Mouse (Mus musculus) myocyte (in vitro differentiated cells): ENCODE results near the gene Jdp2. TPM values are rescaled to one million over a fixed set of nuclear protein-coding genes. Genes with fewer than 3 reads are reported as not detected.

Experiments
- H3K27me3 ChIP-seq: one replicate; pipeline ENCODE4 v1.6.1; 2011; ENCODE audit not compliant: control insufficient read depth, insufficient read depth, insufficient read length
- H3K36me3 ChIP-seq: one replicate; pipeline ENCODE4 v1.6.1; 2011; ENCODE audit not compliant: control insufficient read depth, insufficient read depth
- H3K4me2 ChIP-seq: one replicate; pipeline ENCODE4 v1.6.1; 2011; ENCODE audit warnings: low read depth, control low read depth
- H3K4me3 ChIP-seq: one replicate; pipeline ENCODE4 v1.5.1; 2011; ENCODE audit warnings: mild to moderate bottlenecking, control low read depth, moderate library complexity
- H3K79me2 ChIP-seq: one replicate; pipeline ENCODE4 v1.6.1; 2011; ENCODE audit not compliant: control insufficient read depth, insufficient read depth
- H3ac ChIP-seq: one replicate; pipeline ENCODE4 v1.6.1; 2011; ENCODE audit not compliant: control insufficient read depth, insufficient read length
- CEBPB ChIP-seq: IDR thresholded peaks from 2 replicates; pipeline ENCODE4 v1.6.1; 2011; ENCODE audit warnings: mild to moderate bottlenecking, moderate library complexity; ENCODE audit not compliant: poor library complexity, insufficient read depth, severe bottlenecking
- E2F4 ChIP-seq: IDR thresholded peaks from one replicate; pipeline ENCODE4 v1.6.1; 2011; ENCODE audit warnings: mild to moderate bottlenecking, control low read depth, moderate library complexity; ENCODE audit not compliant: insufficient read depth
- MAX ChIP-seq: IDR thresholded peaks from one replicate; pipeline ENCODE4 v1.6.1; 2011; ENCODE audit warnings: low read depth, mild to moderate bottlenecking, control low read depth
- MYOD1 ChIP-seq, 3 experiments: IDR thresholded peaks; one replicate each; pipeline ENCODE4 v1.6.1; 2011; ENCODE audit warnings: control low read depth in 2 of 3, low read depth in 2 of 3, mild to moderate bottlenecking in 2 of 3, moderate library complexity in 1 of 3; ENCODE audit not compliant: insufficient read length in 2 of 3, control insufficient read depth in 1 of 3
- MYOG ChIP-seq, 3 experiments: IDR thresholded peaks; one replicate each; pipeline ENCODE4 v1.6.1; 2011; ENCODE audit warnings: control low read depth in 2 of 3, low read depth in 2 of 3, mild to moderate bottlenecking in 2 of 3; ENCODE audit not compliant: insufficient read length in 2 of 3, control insufficient read depth in 1 of 3, insufficient read depth in 1 of 3
- POLR2A ChIP-seq: IDR thresholded peaks from one replicate; pipeline ENCODE4 v1.6.1; 2011; ENCODE audit warnings: low read depth, mild to moderate bottlenecking, control low read depth, moderate library complexity; ENCODE audit not compliant: insufficient read length
- POLR2AphosphoS2 ChIP-seq: IDR thresholded peaks from one replicate; pipeline ENCODE4 v1.6.1; 2011; ENCODE audit warnings: low read depth, control low read depth; ENCODE audit not compliant: insufficient read length
- REST ChIP-seq: IDR thresholded peaks from one replicate; pipeline ENCODE4 v1.6.1; 2011; ENCODE audit warnings: mild to moderate bottlenecking, control low read depth, moderate library complexity; ENCODE audit not compliant: insufficient read depth, insufficient read length
- SRF ChIP-seq: IDR thresholded peaks from one replicate; pipeline ENCODE4 v1.6.1; 2011; ENCODE audit warnings: low read depth; ENCODE audit not compliant: control insufficient read depth, insufficient read length
- TCF12 ChIP-seq: IDR thresholded peaks from one replicate; pipeline ENCODE4 v1.6.1; 2011; ENCODE audit warnings: mild to moderate bottlenecking, control low read depth; ENCODE audit not compliant: poor library complexity, insufficient read depth, severe bottlenecking
- TCF3 ChIP-seq: IDR thresholded peaks from one replicate; pipeline ENCODE4 v1.6.1; 2011; ENCODE audit warnings: low read depth, control low read depth; ENCODE audit not compliant: insufficient read length
- USF1 ChIP-seq: IDR thresholded peaks from one replicate; pipeline ENCODE4 v1.6.1; 2011; ENCODE audit warnings: low read depth, mild to moderate bottlenecking, control low read depth, moderate library complexity
- polyA plus RNA-seq: library from polyadenylated mRNA; unstranded; fragments of >200 nt; fragmentation: generic; extraction: Trizol; gene quantifications from one replicate; pipeline ENCODE4 v1.2.1, GENCODE M21; 2012; ENCODE audit warnings: missing spikeins

Jdp2 gene
- polyA plus RNA-seq, 1 experiment: 72.9 TPM

GRCm38 (mm10) chr12:85621027-85621426, 22.2 kb downstream of the Jdp2 start:
- peaks cover 36% of the 10 kb centered on the region for H3K36me3 ChIP-seq
- H3K4me2 ChIP-seq: no peak overlapping the region
- peaks cover 97% of the 10 kb centered on the region for H3K79me2 ChIP-seq
- no peaks in the 10 kb centered on the region for H3K27me3 ChIP-seq
- no peak overlapping the region for H3K4me3 ChIP-seq
- TF ChIP-seq REST (no peak), POLR2A (no peak), E2F4 (no peak), USF1 (no peak)
- no peak overlapping the region for H3ac ChIP-seq

- Histone ChIP-seq H3K27me3 (no peaks in the 10 kb centered on the region), H3ac (no peak overlapping the region), H3K79me2 (peaks cover 97% of the 10 kb centered on the region), H3K36me3 (peaks cover 36% of the 10 kb centered on the region), H3K4me3 (no peak overlapping the region), H3K4me2 (no peak overlapping the region)
- no peak for TF ChIP-seq USF1
- TF ChIP-seq MAX: no peak
- TF ChIP-seq TCF12: no peak
- peak in 1 of 3 experiments; percentile 53 for TF ChIP-seq MYOG (IDR thresholded peaks at IDR 0.05; ENCODE audit: control insufficient read depth in 1 of 3, insufficient read depth in 1 of 3, insufficient read length in 2 of 3, low read depth in 2 of 3)
These were observed 22.8 kb downstream of the Jdp2 start for GRCm38 (mm10) chr12:85621673-85622072.

GRCm38 (mm10) chr12:85623711-85624110, 24.9 kb downstream of the Jdp2 start:
- Histone ChIP-seq H3K4me3 (no peak overlapping the region), H3ac (no peak overlapping the region), H3K27me3 (no peaks in the 10 kb centered on the region), H3K4me2 (no peak overlapping the region), H3K79me2 (peaks cover 97% of the 10 kb centered on the region), H3K36me3 (peaks cover 32% of the 10 kb centered on the region)
- no peak for TF ChIP-seq POLR2AphosphoS2
- no peak for TF ChIP-seq MYOD1 (IDR thresholded peaks at IDR 0.05; ENCODE audit: control insufficient read depth in 1 of 3, insufficient read length in 2 of 3, low read depth in 2 of 3)
- TF ChIP-seq E2F4: no peak
- no peak for TF ChIP-seq USF1
- TF ChIP-seq POLR2A: no peak
- no peak for TF ChIP-seq CEBPB
- no peak for TF ChIP-seq REST
- TF ChIP-seq TCF3: no peak
- TF ChIP-seq SRF: no peak
- no peak for TF ChIP-seq MAX
- TF ChIP-seq TCF12: no peak

- H3ac ChIP-seq: no peak overlapping the region
- H3K36me3 ChIP-seq: peaks cover 27% of the 10 kb centered on the region
- no peaks in the 10 kb centered on the region for H3K27me3 ChIP-seq
These were observed 25.8 kb downstream of the Jdp2 start for GRCm38 (mm10) chr12:85624652-85625051.

GRCm38 (mm10) chr12:85625852-85626251, 27.0 kb downstream of the Jdp2 start:
- Histone ChIP-seq H3K4me3 (no peak overlapping the region), H3K4me2 (no peak overlapping the region), H3K36me3 (peaks cover 27% of the 10 kb centered on the region), H3ac (no peak overlapping the region), H3K27me3 (no peaks in the 10 kb centered on the region), H3K79me2 (peaks cover 83% of the 10 kb centered on the region)
- TF ChIP-seq TCF3 (no peak), USF1 (no peak), MAX (no peak), CEBPB (no peak), TCF12 (no peak), SRF (no peak), REST (no peak), POLR2AphosphoS2 (no peak), MYOG (IDR thresholded peaks at IDR 0.05; ENCODE audit: control insufficient read depth in 1 of 3, insufficient read depth in 1 of 3, insufficient read length in 2 of 3, low read depth in 2 of 3) (no peak), POLR2A (no peak), E2F4 (no peak), MYOD1 (IDR thresholded peaks at IDR 0.05; ENCODE audit: control insufficient read depth in 1 of 3, insufficient read length in 2 of 3, low read depth in 2 of 3) (no peak)

More at GRCm38 (mm10) chr12:85624652-85625051, 25.8 kb downstream of the Jdp2 start:
- TF ChIP-seq POLR2A (peak; percentile 17), POLR2AphosphoS2 (no peak)
- H3K4me2 ChIP-seq: no peak overlapping the region
- no peak overlapping the region for H3K4me3 ChIP-seq
- H3K79me2 ChIP-seq: peaks cover 95% of the 10 kb centered on the region
